Mouse (Mus musculus): Measurements from ENCODE around the gene Shroom3.

Gene Shroom3

GRCm38 (mm10) chr5:92809416-92809750 lies 126.1 kb downstream of the Shroom3 start:
- ChIA-PET POLR2A (interaction anchor here in 3 of 4 experiments (0.6 to 8.6 kb wide), 37 partner anchors 10 to 458 kb away, joined by 3 to 94 read pairs (median 4); partner anchors contain the start of genes Ccdc158 (in 1 of the 3), Ccng2 (in 1 of the 3) and Sept11 (in 1 of the 3)), CTCF (interaction anchor here (0.6 to 2.3 kb wide), 11 partner anchors 11 to 862 kb away, joined by 3 to 12 read pairs (median 3); no protein-coding TSS in a partner anchor)

- POLR2A ChIA-PET, result interaction anchor here in 3 of 4 experiments (0.6 to 8.6 kb wide), 26 partner anchors 8 to 195 kb away, joined by 3 to 94 read pairs (median 4); partner anchors contain the start of gene Shroom3 (in 1 of the 3)
These were observed 127.8 kb downstream of the Shroom3 start for GRCm38 (mm10) chr5:92810922-92811533.

GRCm38 (mm10) chr5:92811761-92812160 lies 128.5 kb downstream of the Shroom3 start:
- CTCF ChIA-PET, result interaction anchor here in 2 of 4 experiments (0.9 to 1.8 kb wide), 8 partner anchors 14 to 194 kb away, joined by 3 to 6 read pairs (median 4); no protein-coding TSS in a partner anchor
- POLR2A ChIA-PET, result interaction anchor here in 3 of 4 experiments (0.6 to 8.6 kb wide), 34 partner anchors 8 to 194 kb away, joined by 3 to 94 read pairs (median 4); partner anchors contain the start of gene Shroom3 (in 1 of the 3)

More at GRCm38 (mm10) chr5:92810922-92811533, 127.8 kb downstream of the Shroom3 start:
- CTCF ChIA-PET, result interaction anchor here in 3 of 4 experiments (0.7 to 1.8 kb wide), 8 partner anchors 14 to 164 kb away, joined by 3 to 6 read pairs (median 4); no protein-coding TSS in a partner anchor

DNA sequence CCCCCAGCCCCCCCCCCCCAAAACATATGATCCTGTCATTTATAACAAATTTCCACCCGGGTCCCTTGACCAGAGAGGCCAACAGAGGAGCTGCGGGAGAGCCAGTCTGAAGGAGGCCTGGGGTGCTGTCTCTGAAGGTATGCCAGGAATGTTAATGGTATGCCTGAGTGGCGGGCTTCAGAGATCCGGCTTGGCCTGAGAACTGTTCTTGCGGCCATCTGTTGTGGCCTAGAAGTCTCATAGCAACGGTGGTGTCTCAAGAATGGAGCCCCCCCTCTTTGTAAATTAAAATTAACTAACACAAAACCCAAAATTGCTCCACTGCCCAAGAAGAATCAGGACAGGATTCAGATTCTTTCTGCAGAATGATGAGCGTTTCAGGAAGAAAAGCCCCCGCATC lies 129.7 kb downstream of the Shroom3 start:
- ChIA-PET CTCF (interaction anchor here (0.5 to 0.6 kb wide), 6 partner anchors 32 to 391 kb away, joined by 3 to 8 read pairs (median 5); no protein-coding TSS in a partner anchor), POLR2A (interaction anchor here (0.5 to 8.6 kb wide), 31 partner anchors 9 to 360 kb away, joined by 3 to 94 read pairs (median 4); no protein-coding TSS in a partner anchor)

DNA sequence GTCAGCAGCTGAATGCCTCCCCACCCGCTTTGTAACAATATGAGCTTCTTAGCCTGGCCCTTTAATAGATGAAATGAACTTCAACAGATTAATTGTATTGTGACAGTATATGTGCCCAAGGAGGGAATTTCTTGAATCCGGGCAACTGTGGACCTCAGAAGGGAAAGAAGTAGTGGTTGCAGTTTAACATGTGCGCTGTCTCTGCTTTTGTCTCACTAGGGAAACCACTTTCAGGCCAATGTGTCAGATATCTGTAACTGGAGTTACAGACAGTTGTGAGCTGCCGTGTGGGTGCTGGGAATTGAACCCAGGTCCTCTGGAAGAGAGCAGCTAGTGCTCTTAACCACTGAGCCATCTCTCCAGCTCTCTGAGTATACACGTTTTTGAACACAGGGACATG lies 130.3 kb downstream of the Shroom3 start:
- ChIA-PET CTCF (interaction anchor here in 2 of 4 experiments (0.6 kb wide), 2 partner anchors 61 to 133 kb away, joined by 4 to 6 read pairs; no protein-coding TSS in a partner anchor), POLR2A (interaction anchor here in 2 of 4 experiments (1.1 to 8.6 kb wide), 11 partner anchors 10 to 131 kb away, joined by 3 to 94 read pairs (median 3); no protein-coding TSS in a partner anchor)

DNA sequence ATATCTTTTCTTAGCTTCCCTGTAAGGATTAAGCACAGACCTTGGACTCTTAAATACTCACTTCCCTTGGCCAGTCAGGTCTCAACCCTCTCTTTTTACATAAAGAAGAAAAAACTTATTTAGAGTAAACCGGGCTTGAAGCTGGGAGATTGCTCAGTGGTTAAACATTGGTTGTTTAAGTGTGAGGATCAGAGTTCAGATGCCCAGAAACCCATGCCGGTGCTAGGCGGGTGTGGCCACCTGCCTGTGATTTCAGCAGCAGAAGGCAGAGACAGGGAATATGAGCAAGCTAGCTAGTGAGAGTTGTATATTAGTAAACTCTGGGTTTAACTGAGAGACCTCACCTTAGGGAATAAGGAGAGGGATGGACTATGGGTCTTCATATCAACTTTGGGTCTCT lies 131.4 kb downstream of the Shroom3 start:
- ChIA-PET CTCF (no interaction called here), POLR2A (interaction anchor here in 1 of 4 experiments (1.6 to 8.6 kb wide), 2 partner anchors 15 to 59 kb away, joined by 3 to 53 read pairs; no protein-coding TSS in a partner anchor)

DNA sequence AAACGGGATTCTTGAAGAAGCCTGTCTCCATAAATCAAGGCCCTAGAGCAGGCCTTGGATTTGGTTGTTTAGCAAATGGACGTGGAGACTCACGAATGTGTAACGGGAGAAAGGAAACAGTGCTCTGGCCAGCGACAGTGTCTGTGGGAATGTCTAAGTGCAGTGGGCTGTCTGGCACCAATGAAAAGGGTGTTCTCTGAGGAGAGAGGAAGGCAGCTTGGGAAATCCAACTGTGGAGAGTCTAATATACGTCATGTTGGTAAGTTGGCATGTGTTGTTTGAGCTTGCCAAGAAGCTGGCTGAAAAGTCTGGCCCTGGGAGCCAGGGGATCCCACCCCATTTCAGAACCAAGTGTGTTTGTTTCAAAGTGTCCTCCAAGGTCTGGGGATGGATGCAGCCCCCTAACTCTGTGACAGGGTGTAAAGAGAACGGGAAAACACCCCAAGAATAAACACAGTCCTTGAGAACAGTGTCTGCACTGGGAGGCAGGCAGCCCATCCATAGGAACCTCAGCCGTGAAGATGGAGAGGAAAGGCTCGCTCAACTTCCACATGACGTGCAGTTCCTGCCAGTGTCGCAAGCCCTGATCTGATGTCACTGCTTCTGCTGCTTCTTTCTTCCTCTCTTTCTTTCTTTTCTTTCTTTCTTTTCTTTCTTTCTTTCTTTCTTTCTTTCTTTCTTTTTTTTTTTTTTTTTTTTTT lies 134.0 kb downstream of the Shroom3 start:
- POLR2A ChIA-PET, result interaction anchor here in 3 of 4 experiments (0.6 to 2.1 kb wide), 6 partner anchors 10 to 386 kb away, joined by 3 to 7 read pairs (median 4); no protein-coding TSS in a partner anchor
- CTCF ChIA-PET, result interaction anchor here in 2 of 4 experiments (0.6 to 1.0 kb wide), 3 partner anchors 89 to 153 kb away, joined by 3 read pairs; no protein-coding TSS in a partner anchor

GRCm38 (mm10) chr5:92821370-92821769 lies 138.1 kb downstream of the Shroom3 start:
- ChIA-PET POLR2A (interaction anchor here in 1 of 4 experiments (1.3 to 3.3 kb wide), 3 partner anchors 10 to 13 kb away, joined by 3 to 10 read pairs (median 4); no protein-coding TSS in a partner anchor), CTCF (interaction anchor here in 1 of 4 experiments (0.6 kb wide), 1 partner anchor 14 kb away, joined by 4 read pairs; no protein-coding TSS in a partner anchor)

- ChIA-PET CTCF (interaction anchor here in 1 of 4 experiments (0.6 kb wide), 1 partner anchor 95 kb away, joined by 3 read pairs; no protein-coding TSS in a partner anchor), POLR2A (interaction anchor here in 3 of 4 experiments (0.6 to 1.9 kb wide), 10 partner anchors 11 to 102 kb away, joined by 3 to 8 read pairs (median 4); no protein-coding TSS in a partner anchor)
These were observed 140.3 kb downstream of the Shroom3 start for GRCm38 (mm10) chr5:92823495-92823894.

- POLR2A ChIA-PET, result interaction anchor here in 2 of 4 experiments (1.0 to 1.9 kb wide), 5 partner anchors 12 to 101 kb away, joined by 3 to 7 read pairs (median 4); no protein-coding TSS in a partner anchor
- CTCF ChIA-PET, result interaction anchor here in 3 of 4 experiments (0.6 to 2.5 kb wide), 3 partner anchors 96 to 104 kb away, joined by 3 to 7 read pairs (median 3); no protein-coding TSS in a partner anchor
These were observed 141.2 kb downstream of the Shroom3 start for GRCm38 (mm10) chr5:92824304-92825009.

DNA sequence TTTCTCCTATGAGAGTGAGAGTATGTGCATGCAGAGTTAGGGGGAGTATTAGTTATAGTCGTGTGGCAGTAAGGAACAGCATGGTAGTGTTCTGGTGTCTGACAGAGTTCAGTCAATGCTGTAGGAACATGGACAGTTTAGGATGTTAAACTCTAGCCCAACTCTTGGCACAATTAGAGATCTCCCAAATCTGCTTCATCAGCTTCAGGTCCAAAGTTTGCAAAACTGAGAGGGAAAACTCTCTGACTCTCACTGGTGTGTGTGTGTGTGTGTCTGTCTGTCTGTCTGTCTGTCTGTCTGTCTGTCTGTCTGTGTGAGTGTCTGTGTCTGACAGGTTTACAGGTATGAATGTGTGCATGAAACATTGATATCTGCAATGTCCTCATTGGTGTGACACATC lies 147.2 kb downstream of the Shroom3 start:
- ChIA-PET CTCF (interaction anchor here in 1 of 4 experiments (0.6 kb wide), 1 partner anchor 297 kb away, joined by 3 read pairs; no protein-coding TSS in a partner anchor), POLR2A (interaction anchor here in 1 of 4 experiments (0.7 to 1.8 kb wide), 4 partner anchors 10 to 75 kb away, joined by 3 to 4 read pairs (median 4); no protein-coding TSS in a partner anchor)

DNA sequence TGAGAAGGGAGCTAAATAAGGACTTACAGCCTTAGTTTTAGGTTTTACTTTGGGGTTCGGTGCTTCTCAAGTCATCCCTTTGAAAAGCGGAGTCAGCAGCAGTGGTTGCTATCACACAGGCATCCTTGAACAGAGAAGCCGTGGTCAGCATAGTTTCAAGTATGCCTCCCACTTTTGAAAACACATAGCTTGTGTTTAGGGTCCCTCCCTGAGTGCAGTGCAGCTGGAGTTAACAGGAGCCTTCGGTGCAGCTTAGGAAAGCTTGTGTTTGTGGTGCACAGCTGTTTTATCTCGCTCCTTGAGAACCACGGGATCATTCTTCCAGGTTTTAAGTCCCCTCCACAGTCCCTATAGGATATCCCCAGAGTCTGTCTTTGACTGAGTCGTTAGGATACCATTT lies 151.3 kb downstream of the Shroom3 start:
- ChIA-PET POLR2A (interaction anchor here in 3 of 4 experiments (0.6 to 1.2 kb wide), 6 partner anchors 13 to 259 kb away, joined by 3 to 6 read pairs (median 4); partner anchors contain the start of gene Sept11 (in 1 of the 3)), CTCF (interaction anchor here (0.5 to 2.2 kb wide), 5 partner anchors 87 to 489 kb away, joined by 3 to 8 read pairs (median 3); no protein-coding TSS in a partner anchor)

- CTCF ChIA-PET, result no interaction called here
- POLR2A ChIA-PET, result interaction anchor here in 1 of 4 experiments (0.6 kb wide), 2 partner anchors 14 to 29 kb away, joined by 3 read pairs; no protein-coding TSS in a partner anchor
These were observed 154.1 kb downstream of the Shroom3 start for GRCm38 (mm10) chr5:92837311-92837710.

DNA sequence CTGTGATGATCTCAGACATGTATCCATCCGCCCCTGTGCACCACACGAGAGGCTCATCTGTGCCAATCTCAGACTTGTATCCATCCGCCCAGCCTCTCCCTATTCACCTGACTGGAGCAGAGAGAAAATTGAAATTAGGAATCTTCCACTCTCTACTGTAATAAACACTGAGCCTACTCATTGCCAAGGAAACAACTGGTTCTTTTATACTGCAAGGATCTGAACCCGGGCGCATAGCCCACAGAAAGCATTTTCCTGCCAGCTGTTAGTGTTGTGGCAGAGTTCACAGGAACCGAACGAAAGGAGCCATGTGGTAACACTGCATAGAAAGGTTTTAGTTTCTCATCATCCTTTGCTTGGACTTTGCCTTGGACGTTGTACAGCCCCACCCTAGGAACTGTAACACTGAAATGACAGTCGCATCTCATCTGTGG lies 155.1 kb downstream of the Shroom3 start:
- CTCF ChIA-PET, result no interaction called here
- POLR2A ChIA-PET, result interaction anchor here in 2 of 4 experiments (0.6 to 1.2 kb wide), 3 partner anchors 50 to 323 kb away, joined by 3 read pairs; no protein-coding TSS in a partner anchor

GRCm38 (mm10) chr5:92839314-92839713 lies 156.1 kb downstream of the Shroom3 start:
- POLR2A ChIA-PET, result interaction anchor here in 3 of 4 experiments (0.5 to 1.2 kb wide), 11 partner anchors 9 to 337 kb away, joined by 3 to 4 read pairs (median 3); no protein-coding TSS in a partner anchor
- CTCF ChIA-PET, result interaction anchor here in 2 of 4 experiments (0.6 to 1.2 kb wide), 2 partner anchors 111 to 587 kb away, joined by 3 to 4 read pairs; no protein-coding TSS in a partner anchor

GRCm38 (mm10) chr5:92841474-92841873 lies 158.2 kb downstream of the Shroom3 start:
- ChIA-PET CTCF (interaction anchor here in 2 of 4 experiments (0.6 to 1.3 kb wide), 3 partner anchors 41 to 129 kb away, joined by 3 to 5 read pairs (median 3); no protein-coding TSS in a partner anchor), POLR2A (interaction anchor here in 3 of 4 experiments (0.7 to 1.6 kb wide), 7 partner anchors 9 to 96 kb away, joined by 3 to 7 read pairs (median 3); no protein-coding TSS in a partner anchor)

- ChIA-PET CTCF (interaction anchor here in 1 of 4 experiments (0.6 to 1.3 kb wide), 2 partner anchors 12 to 128 kb away, joined by 3 to 6 read pairs; no protein-coding TSS in a partner anchor), POLR2A (interaction anchor here in 1 of 4 experiments (1.3 to 1.6 kb wide), 2 partner anchors 19 to 33 kb away, joined by 3 to 4 read pairs; no protein-coding TSS in a partner anchor)
These were observed 159.2 kb downstream of the Shroom3 start for GRCm38 (mm10) chr5:92842417-92842816.
